Mouse (Mus musculus): ENCODE results near the gene Ddhd1.

Ddhd1 gene

GRCm38 (mm10) chr14:45647175-45647574 lies 10.8 kb downstream of the Ddhd1 start:
- in situ Hi-C loops (cut with MboI, MseI), result no loop called here

- in situ Hi-C loops (cut with MboI, MseI), result no loop called here
Measured at GRCm38 (mm10) chr14:45644786-45645185, 13.2 kb downstream of the Ddhd1 start.

GRCm38 (mm10) chr14:45644202-45644601 lies 13.7 kb downstream of the Ddhd1 start:
- in situ Hi-C loops (cut with MboI, MseI), result no loop called here

- in situ Hi-C loops (cut with MboI, MseI), result no loop called here
Measured at GRCm38 (mm10) chr14:45643461-45643860, 14.5 kb downstream of the Ddhd1 start.

- in situ Hi-C loops (cut with MboI, MseI), result no loop called here
Measured at GRCm38 (mm10) chr14:45642795-45643194, 15.1 kb downstream of the Ddhd1 start.

GRCm38 (mm10) chr14:45642217-45642616 lies 15.7 kb downstream of the Ddhd1 start:
- in situ Hi-C loops (cut with MboI, MseI), result no loop called here

- in situ Hi-C loops (cut with MboI, MseI), result no loop called here
Measured at GRCm38 (mm10) chr14:45638717-45639116, 19.2 kb downstream of the Ddhd1 start.

- in situ Hi-C loops (cut with MboI, MseI), result no loop called here
Measured at GRCm38 (mm10) chr14:45635496-45635895, 22.4 kb downstream of the Ddhd1 start.

GRCm38 (mm10) chr14:45632756-45633537 lies 25.0 kb downstream of the Ddhd1 start:
- in situ Hi-C loops (cut with MboI, MseI), result no loop called here

GRCm38 (mm10) chr14:45630544-45630943 lies 27.4 kb downstream of the Ddhd1 start:
- in situ Hi-C loops (cut with MboI, MseI), result no loop called here

- in situ Hi-C loops (cut with MboI, MseI), result no loop called here
Measured at GRCm38 (mm10) chr14:45629938-45630337, 28.0 kb downstream of the Ddhd1 start.

GRCm38 (mm10) chr14:45618351-45618750 lies 39.6 kb downstream of the Ddhd1 start:
- in situ Hi-C loops (cut with MboI, MseI), result no loop called here

- in situ Hi-C loops (cut with MboI, MseI), result no loop called here
Measured at GRCm38 (mm10) chr14:45616526-45616925, 41.4 kb downstream of the Ddhd1 start.

GRCm38 (mm10) chr14:45615776-45616175 lies 42.2 kb downstream of the Ddhd1 start:
- in situ Hi-C loops (cut with MboI, MseI), result no loop called here

- in situ Hi-C loops (cut with MboI, MseI), result no loop called here
Measured at GRCm38 (mm10) chr14:45614822-45615221, 43.1 kb downstream of the Ddhd1 start.

GRCm38 (mm10) chr14:45614406-45614805 lies 43.5 kb downstream of the Ddhd1 start:
- in situ Hi-C loops (cut with MboI, MseI), result no loop called here

- in situ Hi-C loops (cut with MboI, MseI), result no loop called here
Measured at GRCm38 (mm10) chr14:45611654-45612053, 46.3 kb downstream of the Ddhd1 start.

GRCm38 (mm10) chr14:45602002-45602401 lies 55.9 kb downstream of the Ddhd1 start:
- in situ Hi-C loops (cut with MboI, MseI), result no loop called here

GRCm38 (mm10) chr14:45600587-45600986 lies 57.4 kb downstream of the Ddhd1 start:
- in situ Hi-C loops (cut with MboI, MseI), result no loop called here

- in situ Hi-C loops (cut with MboI, MseI), result no loop called here
Measured at GRCm38 (mm10) chr14:45597855-45598254, 60.1 kb downstream of the Ddhd1 start.

GRCm38 (mm10) chr14:45593261-45593660 lies 64.7 kb downstream of the Ddhd1 start:
- in situ Hi-C loops (cut with MboI, MseI), result no loop called here

GRCm38 (mm10) chr14:45588403-45588802 lies 69.5 kb downstream of the Ddhd1 start:
- in situ Hi-C loops (cut with MboI, MseI), result no loop called here

GRCm38 (mm10) chr14:45587536-45587935 lies 70.4 kb downstream of the Ddhd1 start:
- in situ Hi-C loops (cut with MboI, MseI), result no loop called here

Measured in T-helper 1 cell (primary cell).